ENCODE assay signal across 18 mouse cellular contexts in genomic region chr16:47859840-47860239, GRCm38 (mm10).
"Had no signal": no experiment of that assay in that cellular context is flagged by ENCODE, and none has a peak within 500 bp of the region (broad histone marks: within the 10 kb centered on the region; RNA-seq: fewer than 3 reads in every experiment).

No protein-coding gene starts in this region.

- H3K27me3 ChIP-seq: midbrain, embryonic 12.5 days; neural tube, embryonic 13.5 days; neural tube, embryonic 15.5 days had no signal

- H3K9me3 ChIP-seq: midbrain, embryonic 10.5 days; midbrain, embryonic 12.5 days; neural tube, embryonic 13.5 days; neural tube, embryonic 15.5 days had no signal

- H3K4me3 ChIP-seq: midbrain, embryonic 10.5 days; midbrain, embryonic 12.5 days; myocyte; neural tube, embryonic 13.5 days; neural tube, embryonic 15.5 days had no signal

- H3K27ac ChIP-seq: midbrain, embryonic 10.5 days; midbrain, embryonic 12.5 days; neural tube, embryonic 13.5 days; neural tube, embryonic 15.5 days had no signal

- H3K36me3 ChIP-seq: midbrain, embryonic 10.5 days; midbrain, embryonic 12.5 days; neural tube, embryonic 13.5 days; neural tube, embryonic 15.5 days had no signal

- DNase-seq: lung, adult 18-20 months; lung, embryonic 14.5 days; lung, postnatal 10 days; lung, postnatal 4 days; retina, postnatal 1 day; right cerebral cortex, adult 18-20 months; right cerebral cortex, postnatal 25 days; right cerebral cortex, postnatal 4 days; spleen, adult 18-20 months; thymus, adult 18-20 months; thymus, postnatal 14 days; thymus, postnatal 36 days had no signal

- H3K9ac ChIP-seq: lung, embryonic 14.5 days; midbrain, embryonic 12.5 days; neural tube, embryonic 13.5 days; neural tube, embryonic 15.5 days had no signal

- ATAC-seq: midbrain, embryonic 16.5 days had no signal

- H3K4me2 ChIP-seq: lung, embryonic 14.5 days; midbrain, embryonic 12.5 days; neural tube, embryonic 13.5 days; neural tube, embryonic 15.5 days had no signal

- H3K4me1 ChIP-seq: midbrain, embryonic 10.5 days; midbrain, embryonic 12.5 days; neural tube, embryonic 13.5 days; neural tube, embryonic 15.5 days had no signal
